Mouse (Mus musculus) B cell, adult 2 months (primary cell): Measurements from ENCODE around the gene Mecom.

Experiments
- DNase-seq, 2 experiments: peaks; one replicate each; pipeline ENCODE4 v3.0.0; 2022

The Mecom gene

GRCm38 (mm10) chr3:30330476-30330875 lies 217.3 kb downstream of the Mecom start:
- no peak for DNase-seq

- DNase-seq = no peak
Observed at GRCm38 (mm10) chr3:30330021-30330420, 217.8 kb downstream of the Mecom start.

- DNase-seq = no peak
Observed at GRCm38 (mm10) chr3:30314955-30315354, 232.9 kb downstream of the Mecom start.

GRCm38 (mm10) chr3:30308081-30308480 lies 239.7 kb downstream of the Mecom start:
- DNase-seq = no peak

GRCm38 (mm10) chr3:30307601-30308000 lies 240.2 kb downstream of the Mecom start:
- DNase-seq = no peak

GRCm38 (mm10) chr3:30306080-30306479 lies 241.7 kb downstream of the Mecom start:
- no peak for DNase-seq

- no peak for DNase-seq
Observed at GRCm38 (mm10) chr3:30299460-30299859, 248.3 kb downstream of the Mecom start.

GRCm38 (mm10) chr3:30294433-30294832 lies 253.4 kb downstream of the Mecom start:
- DNase-seq = no peak

GRCm38 (mm10) chr3:30286529-30286928 lies 261.3 kb downstream of the Mecom start:
- no peak for DNase-seq

- DNase-seq = no peak
Observed at GRCm38 (mm10) chr3:30284094-30284493, 263.7 kb downstream of the Mecom start.

- DNase-seq = no peak
Observed at GRCm38 (mm10) chr3:30283562-30283961, 264.2 kb downstream of the Mecom start.

- DNase-seq = no peak
Observed at GRCm38 (mm10) chr3:30277569-30277968, 270.2 kb downstream of the Mecom start.

- no peak for DNase-seq
Observed at GRCm38 (mm10) chr3:30276099-30276498, 271.7 kb downstream of the Mecom start.

GRCm38 (mm10) chr3:30269253-30269652 lies 278.6 kb downstream of the Mecom start:
- DNase-seq = no peak

GRCm38 (mm10) chr3:30260945-30261344 lies 286.9 kb downstream of the Mecom start:
- DNase-seq = no peak

GRCm38 (mm10) chr3:30258421-30258820 lies 289.4 kb downstream of the Mecom start:
- no peak for DNase-seq

GRCm38 (mm10) chr3:30257776-30258175 lies 290.0 kb downstream of the Mecom start:
- no peak for DNase-seq

GRCm38 (mm10) chr3:30256896-30257295 lies 290.9 kb downstream of the Mecom start:
- no peak for DNase-seq

GRCm38 (mm10) chr3:30255828-30256227 lies 292.0 kb downstream of the Mecom start:
- DNase-seq = no peak

GRCm38 (mm10) chr3:30254451-30254850 lies 293.4 kb downstream of the Mecom start:
- DNase-seq = no peak

GRCm38 (mm10) chr3:30253714-30254113 lies 294.1 kb downstream of the Mecom start:
- no peak for DNase-seq

- no peak for DNase-seq
Observed at GRCm38 (mm10) chr3:30248656-30249384, 299.0 kb downstream of the Mecom start.

GRCm38 (mm10) chr3:30247256-30247655 lies 300.6 kb downstream of the Mecom start:
- no peak for DNase-seq

GRCm38 (mm10) chr3:30246431-30247041 lies 301.3 kb downstream of the Mecom start:
- DNase-seq = no peak

GRCm38 (mm10) chr3:30245950-30246349 lies 301.9 kb downstream of the Mecom start:
- DNase-seq = no peak
